Mouse (Mus musculus) lung, embryonic 14.5 days (tissue): ENCODE measurements at regions not wholly inside any gene's neighbourhood (a gene's known extent, or its start where the extent isn't known, plus 50 kb on each side); places are given as distances from the start of the nearest gene placed in this dataset.
"Not testable (repeated sequence)": the region's sequence is repeated elsewhere in the genome, so short reads cannot be mapped to it uniquely, and the experiment has no call there.

ENCODE experiments used
- ATAC-seq: fragments of 200-750 bp; cut with Nextera tagmentation; 2 replicates; pipeline ENCODE4 v1.8.0; 2017; ENCODE audit warnings: mild to moderate bottlenecking, moderate TSS enrichment, moderate library complexity; ENCODE audit not compliant: insufficient read depth
- DNase-seq: peaks from one replicate; pipeline ENCODE4 v3.0.0-alpha.2; 2015
- H3K27ac ChIP-seq: fragments of 300-500 bp; sonication (generic); 2 replicates; pipeline ENCODE4 v1.5.1; 2014; ENCODE audit warnings: low read depth, mild to moderate bottlenecking, moderate library complexity
- H3K27me3 ChIP-seq: fragments of 300-500 bp; sonication (generic); 2 replicates; pipeline ENCODE4 v1.6.1; 2014; ENCODE audit warnings: low read length, control low read depth; ENCODE audit not compliant: insufficient read depth
- H3K36me3 ChIP-seq: fragments of 300-500 bp; sonication (generic); 2 replicates; pipeline ENCODE4 v1.6.1; 2014; ENCODE audit warnings: control low read depth; ENCODE audit not compliant: insufficient read depth
- H3K4me1 ChIP-seq: fragments of 300-500 bp; sonication (generic); 2 replicates; pipeline ENCODE4 v1.6.1; 2014; ENCODE audit warnings: antibody characterized with exemption, control low read depth; ENCODE audit not compliant: insufficient read depth
- H3K4me2 ChIP-seq: fragments of 300-500 bp; sonication (generic); 2 replicates; pipeline ENCODE4 v1.6.1; 2014; ENCODE audit warnings: mild to moderate bottlenecking
- H3K4me3 ChIP-seq: fragments of 300-500 bp; sonication (generic); 2 replicates; pipeline ENCODE4 v1.5.1; 2014; ENCODE audit warnings: low read depth, low read length
- H3K9ac ChIP-seq: fragments of 300-500 bp; sonication (generic); 2 replicates; pipeline ENCODE4 v1.6.1; 2014
- H3K9me3 ChIP-seq: fragments of 300-500 bp; sonication (generic); 2 replicates; pipeline ENCODE4 v1.6.1; 2016; ENCODE audit warnings: low read depth, low read length, control low read depth
- CTCF ChIP-seq: IDR thresholded peaks from 2 replicates; pipeline ENCODE4 v1.5.1; 2016; ENCODE audit warnings: antibody characterized with exemption, low read depth
- WGBS: fragments of 180-500 bp; shearing (Covaris S2); extraction: QIAGEN DNeasy Blood & Tissue Kit; methylation state at CpG from one replicate; pipeline ENCODE4 v1.1.7; 2014; 5-methylcytosine and 5-hydroxymethylcytosine counted together

- no peaks in the 10 kb centered on the region for H3K9me3 ChIP-seq
- no peak overlapping the region; the same call in 1 of the 2 replicates for H3K4me3 ChIP-seq
- H3K9ac ChIP-seq, result no peak overlapping the region; the same call in 1 of the 2 replicates
- H3K27ac ChIP-seq, result no peak overlapping the region
- DNase-seq, result peak; percentile 82
- H3K4me1 ChIP-seq, result no peaks in the 10 kb centered on the region
- no peaks in the 10 kb centered on the region for H3K27me3 ChIP-seq
- no peaks in the 10 kb centered on the region for H3K36me3 ChIP-seq
- peak; percentile 78 for TF ChIP-seq CTCF
- ATAC-seq, result peak; percentile 88
- 21% methylated on average over 21 of the region's 21 CpGs for WGBS
- peak overlapping the region; percentile 56 for H3K4me2 ChIP-seq
These were observed 57.2 kb upstream of the AU015836 start for GRCm38 (mm10) chrX:93911087-93911840.

DNA sequence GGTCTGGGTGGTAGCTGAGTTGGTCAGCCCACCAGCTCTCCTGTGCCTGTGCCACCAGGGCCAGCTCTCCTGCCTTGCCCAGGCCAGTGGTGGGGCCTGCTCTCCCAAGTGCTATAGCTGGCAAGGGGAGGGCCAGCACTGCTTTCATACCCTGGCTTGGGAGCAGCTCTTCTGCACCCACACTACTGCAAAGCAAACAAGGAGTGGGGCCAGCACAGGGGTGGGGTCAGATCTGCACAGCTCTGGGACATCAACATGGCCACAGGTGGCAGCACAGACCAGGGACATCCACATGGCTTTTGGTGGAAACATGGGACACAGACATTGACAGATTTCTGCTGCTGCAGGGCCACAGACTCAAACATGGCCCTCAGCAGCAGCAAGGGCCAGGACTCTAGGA, 52.9 kb upstream of the AU015836 start:
- no peak overlapping the region for H3K9ac ChIP-seq
- H3K4me2 ChIP-seq, result no peak overlapping the region
- no peak overlapping the region for H3K27ac ChIP-seq
- no peaks in the 10 kb centered on the region for H3K9me3 ChIP-seq
- H3K4me1 ChIP-seq, result no peaks in the 10 kb centered on the region
- no peak for ATAC-seq
- DNase-seq, result no peak
- H3K4me3 ChIP-seq, result no peak overlapping the region
- no peak for TF ChIP-seq CTCF
- no peaks in the 10 kb centered on the region for H3K27me3 ChIP-seq
- no peaks in the 10 kb centered on the region for H3K36me3 ChIP-seq

- H3K4me3 ChIP-seq, H3K9ac ChIP-seq, H3K27ac ChIP-seq, H3K27me3 ChIP-seq, H3K4me2 ChIP-seq, H3K9me3 ChIP-seq, H3K36me3 ChIP-seq, ATAC-seq, DNase-seq, H3K4me1 ChIP-seq: not testable (repeated sequence)
- 65% methylated on average over 3 of the region's 3 CpGs for WGBS
These were observed 51.1 kb upstream of the AU015836 start for GRCm38 (mm10) chrX:93917367-93917766.
